Mouse (Mus musculus): ENCODE results near the gene Tac2. TPM values are rescaled to one million over a fixed set of nuclear protein-coding genes. Genes with fewer than 3 reads are reported as not detected.

Gene Tac2
- not detected for polyA plus RNA-seq (2014; fragmentation: Illumina TruSeq; extraction: RNeasy Lipid Tissue Mini Kit (QIAGEN cat#74804); ENCODE audit: low read depth, low replicate concordance)

GRCm38 (mm10) chr10:127724178-127724577 lies at the start of gene Tac2:
Tac2 (plus strand) TSS chr10:127724478.

DNA sequence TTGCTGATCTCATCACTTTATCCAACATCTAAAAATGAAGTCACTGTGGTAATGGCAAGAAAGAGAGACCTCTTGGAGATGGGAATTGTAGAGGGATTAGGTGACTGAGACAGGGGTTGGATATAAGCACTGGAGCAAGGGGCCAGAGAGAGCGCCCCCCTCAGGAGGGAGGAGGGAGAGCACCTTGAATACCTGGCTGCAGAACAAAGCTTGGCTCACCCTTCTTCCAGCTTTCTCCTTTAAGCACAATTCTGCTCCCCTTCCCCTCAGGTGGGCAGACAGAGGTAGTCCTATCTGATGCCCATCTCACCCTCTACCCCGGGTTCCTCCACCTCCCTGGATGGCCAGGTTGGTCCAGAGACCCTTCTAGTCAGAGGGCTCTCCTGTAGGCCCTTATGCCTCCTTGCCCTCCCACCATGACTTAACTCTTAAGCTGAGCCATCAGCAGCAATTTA lies 19.5 kb upstream of the Tac2 start, which contains the start of gene Myo1a:
TSS of gene Myo1a (plus strand) at position 405 of the 455 bp plus-strand sequence.

GRCm38 (mm10) chr10:127739083-127739660 lies 14.9 kb downstream of the Tac2 start, which contains the start of gene Zbtb39:
Zbtb39 (plus strand) TSS chr10:127739538.

GRCm38 (mm10) chr10:127751548-127751947 lies 27.3 kb downstream of the Tac2 start, which contains the start of gene Gpr182:
Gpr182 (minus strand) TSS chr10:127751732.

GRCm38 (mm10) chr10:127759181-127760110 lies 35.2 kb downstream of the Tac2 start, which contains the start of the genes Rdh1 and Rdh16f1:
Rdh1 (plus strand) TSS chr10:127759721.
Rdh16f1 (plus strand) TSS chr10:127759787.

GRCm38 (mm10) chr10:127776011-127776410 lies 51.7 kb downstream of the Tac2 start, which contains the start of gene Rdh9:
Rdh9 (plus strand) TSS chr10:127776386.

Other genes with a start within 250 kb of the Tac2 start
- gene Stac3, start 222.8 kb upstream of the Tac2 start, polyA plus RNA-seq (2014; fragmentation: Illumina TruSeq; extraction: RNeasy Lipid Tissue Mini Kit (QIAGEN cat#74804); ENCODE audit: low read depth, low replicate concordance) = not detected
- gene Ndufa4l2, start 209.5 kb upstream of the Tac2 start, polyA plus RNA-seq (2014; fragmentation: Illumina TruSeq; extraction: RNeasy Lipid Tissue Mini Kit (QIAGEN cat#74804); ENCODE audit: low read depth, low replicate concordance) = not detected
- gene Shmt2, start 202.0 kb upstream of the Tac2 start, polyA plus RNA-seq (2014; fragmentation: Illumina TruSeq; extraction: RNeasy Lipid Tissue Mini Kit (QIAGEN cat#74804); ENCODE audit: low read depth, low replicate concordance) = 0.91 TPM
- gene Nxph4, start 189.9 kb upstream of the Tac2 start, polyA plus RNA-seq (2014; fragmentation: Illumina TruSeq; extraction: RNeasy Lipid Tissue Mini Kit (QIAGEN cat#74804); ENCODE audit: low read depth, low replicate concordance) = not detected
- 2.3 TPM for gene Lrp1, start 103.3 kb upstream of the Tac2 start, polyA plus RNA-seq (2014; fragmentation: Illumina TruSeq; extraction: RNeasy Lipid Tissue Mini Kit (QIAGEN cat#74804); ENCODE audit: low read depth, low replicate concordance)
- 34.2 TPM for gene Stat6, start 81.5 kb upstream of the Tac2 start, polyA plus RNA-seq (2014; fragmentation: Illumina TruSeq; extraction: RNeasy Lipid Tissue Mini Kit (QIAGEN cat#74804); ENCODE audit: low read depth, low replicate concordance)
- gene Nemp1, start 57.6 kb upstream of the Tac2 start, polyA plus RNA-seq (2014; fragmentation: Illumina TruSeq; extraction: RNeasy Lipid Tissue Mini Kit (QIAGEN cat#74804); ENCODE audit: low read depth, low replicate concordance) = 10.6 TPM
- 0.35 TPM for gene Nab2, start 55.9 kb upstream of the Tac2 start, polyA plus RNA-seq (2014; fragmentation: Illumina TruSeq; extraction: RNeasy Lipid Tissue Mini Kit (QIAGEN cat#74804); ENCODE audit: low read depth, low replicate concordance)
- 74.7 TPM for gene Myo1a, start 19.3 kb upstream of the Tac2 start, polyA plus RNA-seq (2014; fragmentation: Illumina TruSeq; extraction: RNeasy Lipid Tissue Mini Kit (QIAGEN cat#74804); ENCODE audit: low read depth, low replicate concordance)
- 4.1 TPM for gene Zbtb39, start 15.1 kb downstream of the Tac2 start, polyA plus RNA-seq (2014; fragmentation: Illumina TruSeq; extraction: RNeasy Lipid Tissue Mini Kit (QIAGEN cat#74804); ENCODE audit: low read depth, low replicate concordance)
- gene Gpr182, start 27.3 kb downstream of the Tac2 start, polyA plus RNA-seq (2014; fragmentation: Illumina TruSeq; extraction: RNeasy Lipid Tissue Mini Kit (QIAGEN cat#74804); ENCODE audit: low read depth, low replicate concordance) = 0.09 TPM
- gene Rdh1, start 35.2 kb downstream of the Tac2 start, polyA plus RNA-seq (2014; fragmentation: Illumina TruSeq; extraction: RNeasy Lipid Tissue Mini Kit (QIAGEN cat#74804); ENCODE audit: low read depth, low replicate concordance) = 1.2 TPM
- not detected for gene Rdh16f1, start 35.3 kb downstream of the Tac2 start, polyA plus RNA-seq (2014; fragmentation: Illumina TruSeq; extraction: RNeasy Lipid Tissue Mini Kit (QIAGEN cat#74804); ENCODE audit: low read depth, low replicate concordance)
- 27.8 TPM for gene Rdh9, start 51.9 kb downstream of the Tac2 start, polyA plus RNA-seq (2014; fragmentation: Illumina TruSeq; extraction: RNeasy Lipid Tissue Mini Kit (QIAGEN cat#74804); ENCODE audit: low read depth, low replicate concordance)
- gene Rdh16, start 76.7 kb downstream of the Tac2 start, polyA plus RNA-seq (2014; fragmentation: Illumina TruSeq; extraction: RNeasy Lipid Tissue Mini Kit (QIAGEN cat#74804); ENCODE audit: low read depth, low replicate concordance) = 77.2 TPM
- 1.1 TPM for gene Rdh19, start 125.5 kb downstream of the Tac2 start, polyA plus RNA-seq (2014; fragmentation: Illumina TruSeq; extraction: RNeasy Lipid Tissue Mini Kit (QIAGEN cat#74804); ENCODE audit: low read depth, low replicate concordance)
- 0.47 TPM for gene Rdh16f2, start 142.0 kb downstream of the Tac2 start, polyA plus RNA-seq (2014; fragmentation: Illumina TruSeq; extraction: RNeasy Lipid Tissue Mini Kit (QIAGEN cat#74804); ENCODE audit: low read depth, low replicate concordance)
- not detected for gene Rdh7, start 164.3 kb downstream of the Tac2 start, polyA plus RNA-seq (2014; fragmentation: Illumina TruSeq; extraction: RNeasy Lipid Tissue Mini Kit (QIAGEN cat#74804); ENCODE audit: low read depth, low replicate concordance)
- gene Sdr9c7, start 174.0 kb downstream of the Tac2 start, polyA plus RNA-seq (2014; fragmentation: Illumina TruSeq; extraction: RNeasy Lipid Tissue Mini Kit (QIAGEN cat#74804); ENCODE audit: low read depth, low replicate concordance) = not detected